15 mouse cellular contexts compared by ENCODE assay signal in genomic region chr2:166933943-166934342, GRCm38 (mm10).
"Had no signal": no experiment of that assay in that cellular context is flagged by ENCODE, and none has a peak within 500 bp of the region (broad histone marks: within the 10 kb centered on the region; RNA-seq: fewer than 3 reads in every experiment).

No protein-coding gene starts in this region.

- H3K9ac ChIP-seq: liver, postnatal 0 days; lung, embryonic 15.5 days; midbrain, embryonic 13.5 days; midbrain, embryonic 15.5 days; neural tube, embryonic 12.5 days; stomach, embryonic 15.5 days had no signal

- H3K9me3 ChIP-seq: lung, embryonic 15.5 days; megakaryocyte, embryonic 14.5 days; midbrain, embryonic 13.5 days; midbrain, embryonic 15.5 days; neural tube, embryonic 12.5 days; stomach, embryonic 15.5 days had no signal

- H3K27ac ChIP-seq: lung, embryonic 15.5 days; macrophage; midbrain, embryonic 13.5 days; midbrain, embryonic 15.5 days; neural tube, embryonic 12.5 days; stomach, embryonic 15.5 days had no signal

- ATAC-seq: liver, postnatal 0 days; midbrain, embryonic 13.5 days; midbrain, embryonic 15.5 days had no signal

- H3K27me3 ChIP-seq: lung, embryonic 15.5 days; megakaryocyte, embryonic 14.5 days; midbrain, embryonic 13.5 days; midbrain, embryonic 15.5 days; neural tube, embryonic 12.5 days; stomach, embryonic 15.5 days had no signal

- H3K4me1 ChIP-seq: lung, embryonic 15.5 days; midbrain, embryonic 13.5 days; midbrain, embryonic 15.5 days; neural tube, embryonic 12.5 days; stomach, embryonic 15.5 days had no signal

- DNase-seq: liver, postnatal 0 days; lung, adult 2 months; lung, postnatal 14 days; right cerebral cortex, postnatal 14 days; thymus, adult 2 months; thymus, postnatal 25 days; thymus, postnatal 4 days had no signal

- H3K4me2 ChIP-seq: lung, embryonic 15.5 days; midbrain, embryonic 11.5 days; midbrain, embryonic 13.5 days; midbrain, embryonic 15.5 days; neural tube, embryonic 12.5 days; stomach, embryonic 15.5 days had no signal

- H3K4me3 ChIP-seq: lung, embryonic 15.5 days; megakaryocyte, embryonic 14.5 days; midbrain, embryonic 13.5 days; midbrain, embryonic 15.5 days; neural tube, embryonic 12.5 days; stomach, embryonic 15.5 days had no signal
